Mouse (Mus musculus) mouse embryonic stem cell (cell line): ENCODE measurements at regions not wholly inside any gene's neighbourhood (a gene's known extent, or its start where the extent isn't known, plus 50 kb on each side); places are given as distances from the start of the nearest gene placed in this dataset.
"Not testable (repeated sequence)": the region's sequence is repeated elsewhere in the genome, so short reads cannot be mapped to it uniquely, and the experiment has no call there.

ENCODE experiments used
- in situ Hi-C, 2 experiments: fragments of 300-500 bp; cut with MboI; formaldehyde crosslinking; loops; 1 replicate in 1 of 2; 3 replicates in 1 of 2; pipeline ENCODE4 v1.14.3; 2019 to 2020; ENCODE audit warnings: low sequenced_read_pairs in 2 of 2, low pct_unique_long_range_greater_than_20kb in 1 of 2, mixed read lengths in 1 of 2; ENCODE audit not compliant: unreplicated experiment in 1 of 2

GRCm38 (mm10) chr16:86210547-86210946, 308.9 kb upstream of the Adamts5 start:
- in situ Hi-C loops: no loop called here

GRCm38 (mm10) chr16:86209319-86209718, 307.7 kb upstream of the Adamts5 start:
- in situ Hi-C loops: no loop called here

- in situ Hi-C loops: no loop called here
Measured at GRCm38 (mm10) chr16:86189874-86190273, 288.2 kb upstream of the Adamts5 start.

GRCm38 (mm10) chr16:86188966-86189365, 287.3 kb upstream of the Adamts5 start:
- in situ Hi-C loops: no loop called here

- in situ Hi-C loops: not testable (repeated sequence)
Measured at GRCm38 (mm10) chr16:86187609-86188008, 286.0 kb upstream of the Adamts5 start.

GRCm38 (mm10) chr16:86159021-86159815, 257.6 kb upstream of the Adamts5 start:
- in situ Hi-C loops: no loop called here

- in situ Hi-C loops: no loop called here
Measured at GRCm38 (mm10) chr16:86138171-86138570, 236.5 kb upstream of the Adamts5 start.

GRCm38 (mm10) chr16:86136169-86136568, 234.5 kb upstream of the Adamts5 start:
- in situ Hi-C loops: no loop called here

GRCm38 (mm10) chr16:86127391-86127790, 225.8 kb upstream of the Adamts5 start:
- in situ Hi-C loops: no loop called here

- in situ Hi-C loops: no loop called here
Measured at GRCm38 (mm10) chr16:86124182-86124581, 222.6 kb upstream of the Adamts5 start.

- in situ Hi-C loops: no loop called here
Measured at GRCm38 (mm10) chr16:86122936-86123335, 221.3 kb upstream of the Adamts5 start.

GRCm38 (mm10) chr16:86117959-86118358, 216.3 kb upstream of the Adamts5 start:
- in situ Hi-C loops: no loop called here

GRCm38 (mm10) chr16:86115587-86116376, 214.2 kb upstream of the Adamts5 start:
- in situ Hi-C loops: no loop called here

- in situ Hi-C loops: no loop called here
Measured at GRCm38 (mm10) chr16:86094461-86094860, 192.8 kb upstream of the Adamts5 start.

GRCm38 (mm10) chr16:86090175-86090574, 188.5 kb upstream of the Adamts5 start:
- in situ Hi-C loops: no loop called here

- in situ Hi-C loops: no loop called here
Measured at GRCm38 (mm10) chr16:86087421-86087820, 185.8 kb upstream of the Adamts5 start.

GRCm38 (mm10) chr16:86067628-86068364, 166.2 kb upstream of the Adamts5 start:
- in situ Hi-C loops: no loop called here

GRCm38 (mm10) chr16:86060087-86060486, 158.5 kb upstream of the Adamts5 start:
- in situ Hi-C loops: no loop called here

GRCm38 (mm10) chr16:86044695-86045094, 143.1 kb upstream of the Adamts5 start:
- in situ Hi-C loops: no loop called here
